Mouse (Mus musculus): Measurements from ENCODE around the gene Nsmce4a. TPM values are rescaled to one million over a fixed set of nuclear protein-coding genes. Genes with fewer than 3 reads are reported as not detected.

Gene Nsmce4a
- polyA plus RNA-seq, 1 experiment from 2014 or later = 239 TPM

GRCm38 (mm10) chr7:130510243-130510642, 62.7 kb downstream of the Nsmce4a start:
- ATAC-seq (ENCODE audit: low FRiP score) (no peak), DNase-seq (ENCODE audit: low spot score, missing footprints) (no peak)
- H3K9ac ChIP-seq (ENCODE audit: low read length) = no peak overlapping the region
- no peak overlapping the region for H3K4me2 ChIP-seq
- no peaks in the 10 kb centered on the region for H3K4me1 ChIP-seq (ENCODE audit: control insufficient read depth, insufficient read depth, low read length)
- H3K36me3 ChIP-seq (ENCODE audit: control insufficient read depth, insufficient read depth, low read length) = peaks cover 11% of the 10 kb centered on the region; the same call in 1 of the 2 replicates
- no peaks in the 10 kb centered on the region for H3K27me3 ChIP-seq (ENCODE audit: control insufficient read depth, insufficient read depth, low read length)
- WGBS = 96% methylated on average over 5 of the region's 5 CpGs
- H3K4me3 ChIP-seq (ENCODE audit: low read depth, low read length) = no peak overlapping the region
- no peaks in the 10 kb centered on the region for H3K9me3 ChIP-seq (ENCODE audit: control insufficient read depth, low read length)
- H3K27ac ChIP-seq (ENCODE audit: low read depth, low read length) = no peak overlapping the region

GRCm38 (mm10) chr7:130503006-130503405, 69.9 kb downstream of the Nsmce4a start:
- Histone ChIP-seq H3K9me3 (ENCODE audit: control insufficient read depth, low read length) (no peaks in the 10 kb centered on the region), H3K9ac (ENCODE audit: low read length) (no peak overlapping the region), H3K36me3 (ENCODE audit: control insufficient read depth, insufficient read depth, low read length) (peaks cover 10% of the 10 kb centered on the region), H3K4me1 (ENCODE audit: control insufficient read depth, insufficient read depth, low read length) (no peaks in the 10 kb centered on the region), H3K27ac (ENCODE audit: low read depth, low read length) (no peak overlapping the region), H3K27me3 (ENCODE audit: control insufficient read depth, insufficient read depth, low read length) (no peaks in the 10 kb centered on the region), H3K4me3 (ENCODE audit: low read depth, low read length) (no peak overlapping the region), H3K4me2 (no peak overlapping the region)
- WGBS = 95% methylated on average over 5 of the region's 5 CpGs
- DNase-seq (ENCODE audit: low spot score, missing footprints) (no peak), ATAC-seq (ENCODE audit: low FRiP score) (no peak)

- ATAC-seq (ENCODE audit: low FRiP score) = no peak
- Histone ChIP-seq H3K9me3 (ENCODE audit: control insufficient read depth, low read length) (no peaks in the 10 kb centered on the region), H3K9ac (ENCODE audit: low read length) (no peak overlapping the region), H3K36me3 (ENCODE audit: control insufficient read depth, insufficient read depth, low read length) (peaks cover 10% of the 10 kb centered on the region), H3K27ac (ENCODE audit: low read depth, low read length) (no peak overlapping the region), H3K27me3 (ENCODE audit: control insufficient read depth, insufficient read depth, low read length) (no peaks in the 10 kb centered on the region), H3K4me1 (ENCODE audit: control insufficient read depth, insufficient read depth, low read length) (no peaks in the 10 kb centered on the region), H3K4me2 (no peak overlapping the region), H3K4me3 (ENCODE audit: low read depth, low read length) (no peak overlapping the region)
- no peak for DNase-seq (ENCODE audit: low spot score, missing footprints)
- 86% methylated on average over 1 of the region's 1 CpGs for WGBS
Measured at GRCm38 (mm10) chr7:130501499-130501898, 71.4 kb downstream of the Nsmce4a start.

- no peak overlapping the region for H3K9ac ChIP-seq (ENCODE audit: low read length)
- H3K27ac ChIP-seq (ENCODE audit: low read depth, low read length) = no peak overlapping the region
- no peaks in the 10 kb centered on the region for H3K9me3 ChIP-seq (ENCODE audit: control insufficient read depth, low read length)
- H3K4me3 ChIP-seq (ENCODE audit: low read depth, low read length) = no peak overlapping the region
- ATAC-seq (ENCODE audit: low FRiP score) = no peak
- WGBS = 87% methylated on average over 3 of the region's 3 CpGs
- H3K36me3 ChIP-seq (ENCODE audit: control insufficient read depth, insufficient read depth, low read length) = no peaks in the 10 kb centered on the region
- no peak for DNase-seq (ENCODE audit: low spot score, missing footprints)
- H3K4me1 ChIP-seq (ENCODE audit: control insufficient read depth, insufficient read depth, low read length) = no peaks in the 10 kb centered on the region
- H3K27me3 ChIP-seq (ENCODE audit: control insufficient read depth, insufficient read depth, low read length) = no peaks in the 10 kb centered on the region
- H3K4me2 ChIP-seq = no peak overlapping the region
Measured at GRCm38 (mm10) chr7:130493346-130493745, 79.6 kb downstream of the Nsmce4a start.

- Histone ChIP-seq H3K9me3 (ENCODE audit: control insufficient read depth, low read length) (no peaks in the 10 kb centered on the region), H3K36me3 (ENCODE audit: control insufficient read depth, insufficient read depth, low read length) (0 out of 2 replicates have a peak, but pooled peaks cover 2% of the 10 kb centered on the region), H3K4me2 (no peak overlapping the region), H3K27me3 (ENCODE audit: control insufficient read depth, insufficient read depth, low read length) (no peaks in the 10 kb centered on the region), H3K4me1 (ENCODE audit: control insufficient read depth, insufficient read depth, low read length) (no peaks in the 10 kb centered on the region), H3K9ac (ENCODE audit: low read length) (no peak overlapping the region), H3K27ac (ENCODE audit: low read depth, low read length) (no peak overlapping the region), H3K4me3 (ENCODE audit: low read depth, low read length) (no peak overlapping the region)
- no peak for ATAC-seq (ENCODE audit: low FRiP score)
- DNase-seq (ENCODE audit: low spot score, missing footprints) = no peak
Measured at GRCm38 (mm10) chr7:130492026-130492425, 80.9 kb downstream of the Nsmce4a start.

Other genes with a start within 250 kb of the Nsmce4a start
- gene Ate1, start 52.7 kb downstream of the Nsmce4a start, polyA plus RNA-seq (2014; fragmentation: Nextera tagmentation; extraction: Ambion mirVana) = 54.8 and 57.1 TPM in 2 replicates
- gene Tacc2, start 4.3 kb upstream of the Nsmce4a start, polyA plus RNA-seq (2014; fragmentation: Nextera tagmentation; extraction: Ambion mirVana) = 45.8 and 47.3 TPM in 2 replicates
- gene Btbd16, start 201.0 kb upstream of the Nsmce4a start, polyA plus RNA-seq (2014; fragmentation: Nextera tagmentation; extraction: Ambion mirVana) = not detected in 2 replicates